Mouse (Mus musculus) G1E (cell line): ENCODE measurements around the gene Zscan12. TPM values are rescaled to one million over a fixed set of nuclear protein-coding genes. Genes with fewer than 3 reads are reported as not detected.

Source experiments
- ATAC-seq: 2 replicates; pipeline ENCODE4 v1.8.0; 2016; ENCODE audit warnings: mild to moderate bottlenecking; ENCODE audit not compliant: insufficient number of reproducible peaks, poor library complexity, low FRiP score, severe bottlenecking; ENCODE audit errors: extremely low read depth
- DNase-seq: peaks from one replicate; pipeline ENCODE4 v3.0.0; 2012; ENCODE audit warnings: low spot score
- H3K27me3 ChIP-seq: 2 replicates; pipeline ENCODE4 v1.6.1; 2012; ENCODE audit warnings: mild to moderate bottlenecking, low read length, inconsistent platforms; ENCODE audit not compliant: insufficient read depth
- H3K36me3 ChIP-seq: replicated peaks from 2 replicates; pipeline ENCODE3; 2012; ENCODE audit warnings: mild to moderate bottlenecking, inconsistent platforms
- H3K4me1 ChIP-seq: 2 replicates; pipeline ENCODE4 v1.6.1; 2012; ENCODE audit warnings: low read depth, low read length, inconsistent platforms, mixed read lengths; ENCODE audit not compliant: insufficient read depth
- H3K4me3 ChIP-seq: 2 replicates; pipeline ENCODE4 v1.5.1; 2012; ENCODE audit warnings: low read depth, mild to moderate bottlenecking, inconsistent platforms, low read length, moderate library complexity, mixed read lengths
- H3K9me3 ChIP-seq: replicated peaks from 2 replicates; pipeline ENCODE4 v1.6.1; 2012; ENCODE audit warnings: inconsistent platforms
- CTCF ChIP-seq: IDR thresholded peaks from 2 replicates; pipeline ENCODE4 v1.5.1; 2012; ENCODE audit warnings: low read depth, low read length, inconsistent platforms, mixed read lengths
- GATA1 ChIP-seq: IDR thresholded peaks from 2 replicates; pipeline ENCODE4 v1.6.1; 2012; ENCODE audit warnings: borderline replicate concordance, low read length, inconsistent platforms, mixed read lengths
- GATA2 ChIP-seq: IDR thresholded peaks from 2 replicates; pipeline ENCODE4 v1.6.1; 2012; ENCODE audit warnings: low read depth, low read length, inconsistent platforms, borderline replicate concordance
- POLR2AphosphoS5 ChIP-seq: IDR thresholded peaks from 2 replicates; pipeline ENCODE4 v1.6.1; 2012; ENCODE audit warnings: low read depth, low read length, inconsistent platforms; ENCODE audit not compliant: insufficient replicate concordance
- TAL1 ChIP-seq: conservative IDR thresholded peaks from 2 replicates; pipeline ENCODE4 v1.6.1; 2012; ENCODE audit warnings: low read depth, low read length, inconsistent platforms, mixed read lengths
- polyA plus RNA-seq: library from polyadenylated mRNA; stranded (reverse); fragments of >175 nt; gene quantifications from 2 replicates; pipeline ENCODE4 v1.2.3, GENCODE M21; 2012
- total RNA-seq, 2 experiments: library from RNA; stranded (forward) in 1 of 2; stranded (reverse) in 1 of 2; fragments of 200-1000 nt in 1 of 2; fragments of >200 nt in 1 of 2; fragmentation: Nextera tagmentation in 1 of 2; gene quantifications; 2 replicates each; pipeline ENCODE4 v1.2.3; 2014 to 2017

The Zscan12 gene
- total RNA-seq (2014; fragmentation: Nextera tagmentation) (10.7 and 14.6 TPM in 2 replicates), total RNA-seq (2017) (16.2 and 16.8 TPM in 2 replicates), polyA plus RNA-seq (3.4 and 4.0 TPM in 2 replicates)

DNA sequence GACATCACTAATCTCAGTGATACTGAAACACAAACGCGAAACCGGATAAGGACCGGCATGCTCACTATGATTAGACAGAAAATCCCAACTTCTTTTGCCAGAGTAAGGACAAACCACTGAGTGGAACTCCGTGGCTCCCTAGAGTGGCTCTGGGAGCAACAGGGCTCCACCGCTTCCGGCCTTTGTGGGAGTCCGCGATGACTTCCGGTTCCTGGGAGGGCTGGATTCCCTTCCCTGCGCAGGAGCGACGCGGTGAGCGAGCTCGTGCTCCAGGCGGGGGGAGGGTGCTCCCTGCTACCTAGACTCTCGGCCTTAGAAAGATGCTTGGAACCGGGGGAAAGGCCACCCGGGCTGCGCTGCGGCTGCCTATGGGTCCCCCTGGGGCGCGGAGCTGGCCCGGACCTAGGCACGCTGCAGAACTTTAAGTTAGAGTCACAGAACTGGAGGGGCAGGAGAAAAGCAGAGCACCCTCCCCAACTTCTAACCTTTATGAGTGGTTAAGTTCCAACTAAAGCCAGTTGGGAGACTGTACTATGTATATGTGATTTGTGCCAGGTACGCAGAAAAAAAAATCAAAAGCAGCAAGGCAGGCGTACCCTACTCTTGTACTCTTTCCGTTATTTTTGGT lies at the start of gene Zscan12:
TSS of gene Zscan12 (plus strand) at position 200 of the 628 bp plus-strand sequence.
- peak; percentile 84 for DNase-seq
- peak; percentile 96 for ATAC-seq
- Histone ChIP-seq H3K4me1 (peaks cover 20% of the 10 kb centered on the region), H3K9me3 (no peaks in the 10 kb centered on the region), H3K4me3 (peak within 1 kb of the TSS; percentile 86), H3K27me3 (peaks cover 5% of the 10 kb centered on the region; the same call in 1 of the 2 replicates), H3K36me3 (peaks cover 24% of the 10 kb centered on the region)
- TF ChIP-seq GATA2 (no peak), CTCF (no peak)

DNA sequence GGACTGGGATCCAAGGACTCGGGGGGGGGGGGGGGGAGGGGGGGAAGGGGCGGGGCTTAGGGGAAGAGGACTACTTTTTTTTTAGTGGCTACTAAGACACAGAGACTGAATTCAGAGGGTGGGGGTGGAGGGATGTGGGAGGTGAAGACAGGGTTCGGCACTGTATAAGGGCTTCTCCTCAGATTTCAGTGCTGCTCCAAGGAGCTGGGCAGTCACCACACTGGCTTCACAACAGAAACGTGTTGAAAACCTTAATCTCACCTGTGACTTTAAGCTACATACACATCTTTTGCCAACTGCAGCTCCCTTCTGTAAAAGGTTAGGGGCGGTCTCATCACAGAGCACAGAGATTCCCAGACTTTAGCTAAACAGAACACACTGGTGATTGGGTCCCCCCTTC lies 49.8 kb upstream of the Zscan12 start:
- Histone ChIP-seq H3K27me3 (peaks cover 11% of the 10 kb centered on the region; the same call in 1 of the 2 replicates), H3K4me3 (no peak overlapping the region), H3K9me3 (no peaks in the 10 kb centered on the region), H3K36me3 (no peaks in the 10 kb centered on the region), H3K4me1 (peaks cover 10% of the 10 kb centered on the region; the same call in 1 of the 2 replicates)
- ATAC-seq (no peak), DNase-seq (no peak)
- TF ChIP-seq GATA1 (no peak), GATA2 (no peak), POLR2AphosphoS5 (no peak), TAL1 (no peak), CTCF (no peak)

DNA sequence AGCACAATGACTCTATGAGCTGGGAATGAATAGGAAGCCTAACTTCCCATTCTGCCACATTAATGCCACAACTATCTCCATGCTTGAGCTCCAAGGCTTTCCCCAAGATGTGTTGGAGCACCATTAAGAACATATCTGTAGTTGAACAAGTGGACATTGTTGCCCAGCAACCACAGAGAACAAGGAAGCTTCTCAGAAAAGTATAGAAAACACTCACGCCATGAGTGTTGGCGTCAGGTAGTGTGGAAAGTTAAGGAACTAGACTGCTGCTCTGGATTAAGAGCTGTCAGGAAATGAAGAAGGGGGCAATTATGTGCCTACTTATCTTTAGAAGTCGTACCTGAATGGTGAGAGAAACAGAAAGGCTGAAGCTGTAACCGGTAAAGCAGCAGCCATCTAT lies 48.7 kb upstream of the Zscan12 start:
- TF ChIP-seq GATA2 (no peak), TAL1 (no peak), POLR2AphosphoS5 (no peak), CTCF (no peak), GATA1 (no peak)

DNA sequence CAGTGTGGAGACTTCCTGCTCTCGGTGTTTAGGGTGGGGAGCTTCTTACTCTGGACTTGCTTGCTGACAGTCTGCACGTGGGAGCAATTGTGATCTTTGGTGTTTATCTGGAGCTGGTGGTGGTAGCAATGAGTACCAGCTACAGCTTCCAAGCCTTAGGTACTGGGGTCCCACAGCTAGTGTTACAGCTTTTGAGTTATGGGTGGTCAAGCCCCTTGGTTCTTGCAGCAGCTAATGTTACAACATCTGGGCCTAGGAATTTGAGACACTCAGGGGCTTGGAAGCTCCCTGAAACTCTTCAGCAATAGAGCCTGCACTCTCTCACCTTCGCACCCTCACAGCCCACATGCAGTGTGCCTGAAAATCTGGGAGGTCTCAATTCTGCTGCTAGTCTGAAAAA lies 42.4 kb upstream of the Zscan12 start:
- TF ChIP-seq GATA2, result no peak
- TF ChIP-seq TAL1, result no peak
- TF ChIP-seq GATA1, result no peak
- no peak for TF ChIP-seq CTCF
- TF ChIP-seq POLR2AphosphoS5, result no peak
- peaks cover 21% of the 10 kb centered on the region for H3K27me3 ChIP-seq
- no peaks in the 10 kb centered on the region for H3K9me3 ChIP-seq
- ATAC-seq (no peak), DNase-seq (no peak)
- no peak overlapping the region for H3K4me3 ChIP-seq
- peaks cover 5% of the 10 kb centered on the region for H3K4me1 ChIP-seq
- H3K36me3 ChIP-seq, result no peaks in the 10 kb centered on the region

More for the DNA sequence above, 48.7 kb upstream of the Zscan12 start:
- ATAC-seq (no peak), DNase-seq (no peak)
- Histone ChIP-seq H3K27me3 (peaks cover 11% of the 10 kb centered on the region; the same call in 1 of the 2 replicates), H3K4me3 (no peak overlapping the region), H3K4me1 (peaks cover 10% of the 10 kb centered on the region; the same call in 1 of the 2 replicates), H3K9me3 (no peaks in the 10 kb centered on the region), H3K36me3 (no peaks in the 10 kb centered on the region)

DNA sequence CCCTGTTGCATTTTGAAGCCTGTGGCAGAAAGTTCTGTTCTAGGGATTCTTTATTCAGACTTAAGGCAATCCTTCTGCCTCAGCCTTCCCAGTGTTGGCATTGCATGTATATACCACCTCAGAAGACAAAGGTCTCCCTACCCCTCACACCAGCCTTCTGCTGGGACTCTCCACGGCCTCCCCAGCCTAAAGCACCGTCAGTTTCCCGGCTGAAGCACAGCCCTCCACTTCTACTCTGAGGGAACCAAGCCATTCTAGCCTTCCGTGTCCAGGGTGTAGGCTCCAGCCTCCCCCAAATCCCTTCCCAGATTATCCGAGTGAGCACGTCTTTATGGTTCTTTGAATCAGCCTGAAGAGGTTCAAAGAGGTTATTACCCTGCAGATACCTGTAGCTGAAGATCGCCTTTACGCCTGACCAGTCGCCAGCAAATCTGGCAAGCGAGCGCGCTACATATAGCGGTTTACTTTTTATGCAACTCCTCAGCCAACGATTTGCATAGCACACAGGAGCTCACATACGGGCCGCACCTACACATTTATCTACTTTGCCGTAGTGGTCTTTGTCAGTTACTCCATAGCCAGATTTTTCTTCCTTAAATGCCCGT lies 40.6 kb upstream of the Zscan12 start:
- DNase-seq (no peak), ATAC-seq (no peak)
- H3K9me3 ChIP-seq, result no peaks in the 10 kb centered on the region
- peaks cover 8% of the 10 kb centered on the region for H3K4me1 ChIP-seq
- no peaks in the 10 kb centered on the region for H3K36me3 ChIP-seq
- H3K27me3 ChIP-seq, result peaks cover 16% of the 10 kb centered on the region
- H3K4me3 ChIP-seq, result no peak overlapping the region; the same call in 1 of the 2 replicates
- TF ChIP-seq POLR2AphosphoS5, result no peak
- no peak for TF ChIP-seq TAL1
- no peak for TF ChIP-seq GATA1
- no peak for TF ChIP-seq GATA2
- TF ChIP-seq CTCF, result no peak

DNA sequence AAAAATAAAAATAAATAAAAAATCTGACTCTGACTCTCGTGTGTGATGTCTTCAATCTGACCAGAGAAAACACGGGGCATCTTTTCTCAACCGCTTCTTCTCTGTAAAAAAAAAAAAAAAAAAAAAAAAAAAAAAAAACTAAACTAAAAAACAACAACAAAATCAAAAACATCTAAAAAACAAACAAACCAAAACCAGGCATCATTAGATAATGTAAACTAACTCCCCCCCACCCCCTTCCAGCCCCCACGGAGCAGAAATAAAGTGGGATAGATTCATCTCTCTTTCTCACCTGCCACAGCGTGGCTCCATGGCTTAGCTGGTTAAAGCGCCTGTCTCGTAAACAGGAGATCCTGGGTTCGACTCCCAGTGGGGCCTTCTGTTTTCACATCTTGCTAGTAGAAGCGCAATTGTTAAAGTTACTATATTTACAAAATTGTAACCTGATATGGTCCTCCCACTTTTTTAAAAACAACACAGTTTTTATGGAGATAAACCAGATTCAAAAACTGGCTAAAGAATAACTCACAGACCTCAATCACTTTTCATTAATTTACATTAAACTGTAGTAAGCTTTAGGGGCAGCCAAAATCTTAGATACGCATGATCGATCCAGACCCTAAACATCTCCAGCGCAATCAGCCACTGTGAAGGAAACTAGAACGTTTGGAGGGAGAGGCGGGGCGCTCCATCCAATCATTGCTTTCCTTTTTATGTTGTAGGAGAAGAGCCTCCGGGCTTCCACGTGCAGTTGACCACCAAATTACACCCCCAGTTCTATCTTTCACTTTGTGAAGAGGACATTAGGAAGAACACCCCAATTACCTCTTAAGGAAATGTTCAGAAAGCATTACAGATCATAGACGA lies 39.9 kb upstream of the Zscan12 start:
- H3K4me3 ChIP-seq, result no peak overlapping the region
- no peak for DNase-seq
- peaks cover 16% of the 10 kb centered on the region for H3K4me1 ChIP-seq
- no peak for ATAC-seq
- no peaks in the 10 kb centered on the region for H3K9me3 ChIP-seq
- H3K36me3 ChIP-seq, result no peaks in the 10 kb centered on the region
- H3K27me3 ChIP-seq, result peaks cover 16% of the 10 kb centered on the region
- TF ChIP-seq TAL1, result no peak
- TF ChIP-seq POLR2AphosphoS5, result no peak
- no peak for TF ChIP-seq GATA2
- TF ChIP-seq CTCF, result no peak
- TF ChIP-seq GATA1, result no peak
